Mouse (Mus musculus): ENCODE measurements at regions not wholly inside any gene's neighbourhood (a gene's known extent, or its start where the extent isn't known, plus 50 kb on each side); places are given as distances from the start of the nearest gene placed in this dataset.

DNA sequence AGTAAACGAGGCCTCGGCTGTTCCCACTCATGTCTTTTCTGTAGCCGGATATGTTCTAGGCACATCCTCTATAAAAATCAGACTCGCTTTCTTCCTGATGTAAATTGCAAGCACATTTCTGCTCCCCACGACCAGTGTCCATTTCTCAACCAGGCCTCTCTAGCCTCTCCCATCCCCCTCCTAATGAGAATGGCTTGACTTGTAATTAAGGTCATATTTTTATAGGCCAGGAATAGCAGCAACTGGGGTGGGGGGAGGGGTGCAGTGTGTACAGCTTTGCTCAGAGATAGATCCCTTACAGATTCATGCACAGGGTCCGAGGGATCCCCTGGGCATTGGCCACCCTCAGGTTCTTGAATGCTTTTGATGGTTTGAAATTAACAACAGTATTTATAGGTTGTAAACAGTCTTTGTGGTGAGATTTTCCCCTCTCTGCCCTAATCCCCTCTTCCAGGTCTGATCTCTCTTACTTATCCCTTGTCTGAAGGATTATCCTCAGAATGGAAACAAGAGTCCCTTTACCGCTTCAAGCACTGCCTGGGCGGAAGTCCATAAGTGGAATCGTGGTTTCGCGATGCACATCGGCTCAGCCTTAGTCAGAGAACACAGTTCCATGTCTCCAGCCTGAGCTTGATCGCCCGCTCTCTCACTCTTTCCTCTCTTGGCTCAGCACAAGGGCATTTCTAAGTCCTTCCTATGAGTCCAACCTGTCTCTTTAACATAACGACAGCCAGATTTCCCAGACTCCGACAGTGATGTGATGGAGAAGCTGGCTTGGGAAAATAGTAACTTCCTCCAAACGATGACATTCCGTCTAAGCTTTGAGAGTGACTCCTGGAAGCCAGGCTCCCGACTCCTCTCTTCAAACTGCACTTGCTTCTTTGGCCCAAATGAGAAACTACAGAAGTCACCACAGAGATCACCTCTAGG lies 124.3 kb upstream of the Msx2 start:
- DNase-seq (ENCODE audit: low spot score in 2 of 2), result no peak

DNA sequence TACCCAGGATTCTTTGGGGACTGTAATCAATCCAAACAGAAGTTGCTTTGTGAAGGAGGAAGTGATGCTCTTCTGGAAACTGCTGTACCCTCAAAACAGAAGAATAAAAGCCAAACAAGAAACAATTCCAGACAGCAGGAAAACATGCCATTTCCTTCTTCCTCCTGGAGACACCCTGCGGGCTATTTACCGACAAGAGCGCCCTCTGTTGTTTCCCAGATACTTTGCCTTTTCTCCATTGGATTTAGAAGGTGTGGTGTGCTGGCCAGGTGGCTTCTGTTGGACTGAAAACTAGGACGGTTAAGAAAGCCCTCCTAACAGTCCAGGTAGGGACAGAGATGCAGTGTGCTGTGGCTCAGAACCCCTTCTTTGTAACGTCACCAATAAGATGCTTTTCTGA lies 119.9 kb upstream of the Msx2 start:
- no peak for DNase-seq (ENCODE audit: low spot score in 2 of 2)

DNA sequence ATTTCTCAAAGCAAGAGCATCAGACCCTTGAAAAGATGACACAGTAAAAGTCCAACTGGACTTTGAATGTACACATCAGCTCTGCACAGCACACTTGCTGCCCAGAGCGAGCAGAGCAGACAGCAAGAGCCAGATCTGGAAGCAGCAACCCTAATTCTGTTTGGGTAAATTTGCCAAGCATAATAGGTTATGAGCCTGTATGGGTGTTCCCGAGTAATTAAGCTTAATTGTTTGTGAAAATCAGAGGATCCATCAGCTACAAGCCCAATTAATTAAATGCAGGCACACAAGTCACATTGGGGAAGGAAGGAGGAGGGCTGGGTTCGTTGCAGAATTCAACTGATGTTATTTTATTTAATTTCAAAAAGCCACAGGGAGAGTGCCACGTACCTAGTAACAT lies 113.9 kb upstream of the Msx2 start:
- DNase-seq (ENCODE audit: low spot score in 2 of 2), result no peak

DNA sequence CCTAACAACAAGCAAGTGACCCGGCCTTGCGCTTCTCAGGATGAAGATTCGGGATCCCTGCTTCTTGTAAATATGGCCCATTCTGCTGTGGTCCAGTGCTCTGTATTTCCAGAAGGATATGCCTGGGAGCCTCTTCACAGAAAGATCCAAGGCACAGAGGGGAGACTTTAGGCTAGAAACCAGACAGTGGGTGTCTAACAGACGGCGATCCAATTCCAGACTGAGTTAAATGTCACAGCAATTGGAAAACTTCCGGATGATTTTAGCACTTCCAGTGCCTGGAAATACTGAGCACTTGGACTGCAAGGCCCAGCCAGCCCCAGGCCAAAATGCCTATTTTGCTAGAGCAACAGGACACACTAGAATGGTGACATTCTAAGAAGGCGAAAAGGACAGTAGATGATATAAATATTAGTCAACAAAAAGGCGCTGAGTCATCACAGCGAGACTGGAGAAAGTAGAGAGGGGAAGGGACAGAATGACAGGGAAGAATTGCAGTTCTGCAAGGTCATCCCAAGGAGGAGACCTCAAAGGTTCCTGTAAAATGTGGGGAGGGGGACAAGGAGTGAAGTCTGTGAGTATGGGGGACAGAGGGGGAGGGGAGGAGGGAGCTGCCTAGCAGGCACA lies 111.7 kb upstream of the Msx2 start:
- DNase-seq (ENCODE audit: low spot score in 2 of 2), result no peak

DNA sequence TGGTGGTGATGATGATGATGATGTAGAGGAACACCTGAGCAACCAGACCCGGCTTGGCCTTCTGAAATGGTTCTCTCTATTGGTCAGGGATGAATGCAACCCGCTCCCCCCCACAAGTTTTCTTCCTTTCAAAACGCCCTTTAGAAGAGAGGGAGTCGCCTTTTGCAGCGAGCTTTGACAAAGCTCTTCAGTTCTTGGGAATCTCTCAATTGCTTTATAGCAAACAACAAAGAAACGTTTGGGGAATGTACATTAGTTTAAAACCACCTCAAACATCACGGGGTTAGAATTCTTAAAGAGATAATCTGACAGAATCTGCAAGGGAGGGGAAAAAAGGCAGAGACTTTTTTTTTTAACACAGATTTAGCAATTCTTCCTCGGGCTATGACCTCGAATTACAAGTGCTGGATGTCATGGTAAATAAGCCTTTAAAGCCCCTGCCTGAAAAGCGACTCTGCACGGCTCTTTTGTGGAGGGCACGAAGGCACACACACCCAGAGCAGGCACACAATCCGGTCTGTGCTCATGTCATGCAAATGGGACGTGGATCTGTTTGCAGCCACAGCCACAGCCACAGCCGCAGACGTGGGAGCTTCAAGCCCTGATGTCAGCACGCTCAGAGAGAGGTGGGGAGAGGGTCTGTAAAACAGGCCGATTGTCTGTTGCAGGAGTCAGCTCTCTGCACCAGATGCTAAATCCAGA lies 81.2 kb upstream of the Msx2 start:
- DNase-seq (ENCODE audit: low spot score in 2 of 2), result no peak

DNA sequence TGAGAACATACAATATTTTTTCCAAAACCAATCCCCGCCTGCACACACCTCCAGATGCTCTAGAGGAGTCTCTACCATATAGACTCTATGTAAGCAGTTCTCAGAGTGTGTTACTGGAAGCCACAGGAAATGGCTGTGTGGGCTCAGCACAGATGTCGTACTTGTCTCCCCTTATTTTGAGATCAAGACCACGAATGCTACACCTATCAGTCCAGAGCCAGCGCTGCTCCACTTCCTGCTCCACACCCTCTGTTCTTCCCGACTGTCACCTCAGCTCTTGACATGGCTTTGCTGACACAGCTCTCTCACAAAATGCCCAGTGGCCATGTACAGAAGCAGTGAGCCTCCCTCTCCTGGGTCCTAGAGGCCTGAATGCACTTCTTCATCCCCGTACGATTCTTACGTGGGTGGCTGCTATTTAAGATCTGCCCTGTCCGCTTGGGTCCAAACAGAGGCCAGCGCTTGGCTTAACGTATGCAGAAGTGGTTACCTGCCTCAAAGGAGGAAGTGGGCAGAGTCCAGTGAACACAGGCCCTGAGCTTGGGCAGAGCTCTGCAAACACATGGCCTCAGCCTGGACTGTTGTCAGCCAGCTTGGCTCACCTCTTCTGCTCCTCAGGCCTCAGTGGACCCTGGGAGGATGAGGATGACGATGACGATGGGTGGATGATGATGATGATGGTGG lies 80.5 kb upstream of the Msx2 start:
- no peak for DNase-seq (ENCODE audit: low spot score in 2 of 2)

DNA sequence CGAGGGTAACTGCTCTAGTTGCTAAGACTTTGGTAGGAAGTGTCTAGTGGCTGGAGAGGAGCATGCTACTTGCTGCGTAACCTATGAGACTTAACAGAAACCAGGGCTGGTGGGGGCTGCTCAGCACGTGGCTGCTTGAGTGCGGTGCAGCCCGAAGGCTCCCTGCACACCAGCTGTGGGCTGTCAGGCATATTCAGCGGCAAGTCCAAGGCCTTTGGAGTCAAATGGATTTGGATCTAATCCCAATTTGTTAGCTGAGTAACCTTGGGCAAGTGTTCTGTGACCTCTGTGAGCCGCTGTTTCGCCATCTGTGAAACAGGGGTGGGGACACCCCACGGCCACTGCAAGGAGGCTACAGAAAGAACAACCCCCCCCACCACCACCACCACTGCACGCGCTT lies 75.5 kb upstream of the Msx2 start:
- no peak for DNase-seq (ENCODE audit: low spot score in 2 of 2)

DNA sequence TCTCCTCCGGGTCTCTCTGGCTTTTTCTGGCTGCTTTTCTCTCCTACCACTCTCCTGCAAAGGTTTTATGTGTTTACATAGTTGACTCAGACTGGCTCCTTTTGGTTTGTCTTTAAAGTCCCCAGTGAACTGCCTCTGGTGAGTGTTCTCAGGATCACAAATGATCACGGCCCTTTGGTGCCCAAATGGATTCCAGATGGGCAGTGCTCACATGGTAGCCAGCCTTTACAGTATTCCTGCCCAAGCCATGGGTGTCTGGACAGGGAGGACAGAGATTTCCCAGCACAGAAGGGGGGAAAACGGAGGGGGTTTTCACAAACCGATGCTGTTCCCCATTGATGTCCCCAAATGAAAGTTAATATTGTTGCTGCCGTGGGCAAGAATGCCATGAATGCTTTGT lies 70.4 kb upstream of the Msx2 start:
- no peak for DNase-seq (ENCODE audit: low spot score in 2 of 2)

DNA sequence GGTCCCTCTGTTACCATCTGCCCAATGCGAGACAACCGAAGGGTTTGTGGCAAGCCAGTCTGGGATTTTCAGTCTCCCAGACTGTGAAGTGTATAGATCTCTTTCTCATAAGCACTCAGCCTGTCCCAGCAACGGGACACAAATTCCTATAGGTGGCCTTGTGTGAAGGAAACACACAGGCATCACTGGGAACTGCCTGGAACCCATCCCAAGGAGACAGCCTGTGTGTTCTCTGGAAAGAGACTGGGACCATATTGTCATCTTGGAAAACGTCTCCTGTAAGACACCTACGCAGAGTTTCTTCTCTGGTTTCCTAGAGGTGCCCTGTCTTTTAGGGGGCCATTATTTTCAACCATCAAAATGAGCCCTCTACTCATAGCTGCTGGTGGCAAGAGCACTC lies 66.9 kb upstream of the Msx2 start:
- no peak for DNase-seq (ENCODE audit: low spot score in 2 of 2)

DNA sequence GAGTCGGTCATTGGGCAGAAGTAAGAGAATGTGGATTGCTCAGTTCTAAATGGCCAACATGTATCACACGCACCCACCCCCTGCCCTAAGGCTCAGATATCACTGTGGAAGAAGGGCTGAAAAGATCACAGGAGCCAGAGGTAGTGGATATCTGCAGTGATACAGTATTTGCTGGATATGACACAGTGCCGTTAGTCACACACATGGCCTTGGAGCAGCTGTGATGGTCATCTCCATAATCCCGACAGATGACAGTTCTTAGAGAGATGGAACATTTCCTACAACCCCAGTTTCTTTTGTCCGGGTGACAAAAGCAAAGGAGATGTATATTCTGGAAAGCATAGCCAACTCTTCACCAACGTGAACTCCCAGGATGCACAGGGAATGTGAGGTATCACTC lies 65.1 kb upstream of the Msx2 start:
- no peak for DNase-seq (ENCODE audit: low spot score in 2 of 2)

DNA sequence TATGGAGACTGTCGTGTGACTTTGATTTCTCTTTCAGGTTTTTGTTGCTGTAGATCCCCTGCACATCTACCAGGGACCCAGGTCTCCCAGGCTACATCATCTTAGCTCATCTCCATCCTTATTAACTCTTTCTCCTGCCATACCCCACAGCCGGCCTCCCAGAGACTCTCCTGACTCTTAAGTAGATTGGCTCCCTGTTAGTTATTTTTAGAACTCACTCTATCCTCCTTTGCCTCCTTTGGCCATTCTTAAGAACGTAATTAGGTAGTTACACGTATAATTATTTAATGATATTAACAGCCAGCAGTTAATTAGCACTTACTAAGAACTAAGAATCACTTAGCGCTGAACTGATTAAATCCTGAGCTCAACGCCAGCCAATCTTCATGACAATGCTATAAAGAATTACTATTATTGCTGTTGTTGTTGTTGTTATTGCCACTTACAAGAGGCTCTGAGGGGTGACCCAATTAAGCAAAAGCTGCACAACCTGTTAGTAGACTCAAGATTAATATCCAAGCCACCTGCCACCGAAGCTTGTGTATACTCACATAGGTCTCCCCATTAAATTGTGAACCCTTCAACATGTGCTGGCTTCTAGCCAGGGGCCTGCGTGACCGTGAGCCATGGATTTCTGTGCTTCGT lies 63.0 kb upstream of the Msx2 start:
- DNase-seq (ENCODE audit: low spot score in 2 of 2), result no peak

DNA sequence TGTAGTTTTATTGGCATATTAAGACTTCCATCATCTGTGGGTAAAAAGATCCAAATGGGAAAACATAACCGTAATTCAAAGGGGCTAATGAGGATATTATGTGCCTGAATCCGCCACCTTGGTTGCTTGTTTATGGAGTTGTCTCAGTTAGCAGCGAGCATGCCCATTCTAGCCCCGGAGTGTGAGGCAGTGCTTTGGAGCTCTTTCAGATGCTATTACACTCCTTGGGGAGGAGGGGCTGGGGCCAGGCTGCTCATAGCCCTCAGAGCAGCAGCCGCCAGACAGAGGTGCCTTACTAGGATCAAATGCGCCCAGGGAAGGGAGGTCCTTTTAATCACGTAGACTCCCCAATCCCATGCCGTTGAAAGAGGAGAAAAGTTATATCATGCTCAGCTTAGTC lies 60.9 kb upstream of the Msx2 start:
- no peak for DNase-seq (ENCODE audit: low spot score in 2 of 2)

DNA sequence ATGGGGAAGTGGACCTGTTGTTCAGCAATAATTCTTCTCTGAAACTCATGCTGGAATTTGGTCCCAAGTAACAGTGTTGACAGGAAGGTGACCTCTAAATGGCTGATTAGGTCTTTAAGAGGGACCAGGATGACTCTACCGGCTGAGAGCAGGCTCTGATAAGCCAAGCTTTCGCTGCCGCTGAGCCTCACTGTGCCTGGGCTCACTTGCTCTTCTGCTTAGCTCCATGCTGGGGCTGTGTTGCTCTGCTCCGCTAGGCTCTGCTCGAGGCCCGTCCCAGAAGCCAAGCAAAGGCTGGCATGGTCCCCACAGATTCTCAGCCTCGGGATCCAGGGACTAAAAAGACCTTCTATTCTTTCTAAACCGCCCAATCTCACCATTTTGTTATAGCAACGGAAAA lies 54.0 kb upstream of the Msx2 start:
- DNase-seq (ENCODE audit: low spot score in 2 of 2), result no peak

DNA sequence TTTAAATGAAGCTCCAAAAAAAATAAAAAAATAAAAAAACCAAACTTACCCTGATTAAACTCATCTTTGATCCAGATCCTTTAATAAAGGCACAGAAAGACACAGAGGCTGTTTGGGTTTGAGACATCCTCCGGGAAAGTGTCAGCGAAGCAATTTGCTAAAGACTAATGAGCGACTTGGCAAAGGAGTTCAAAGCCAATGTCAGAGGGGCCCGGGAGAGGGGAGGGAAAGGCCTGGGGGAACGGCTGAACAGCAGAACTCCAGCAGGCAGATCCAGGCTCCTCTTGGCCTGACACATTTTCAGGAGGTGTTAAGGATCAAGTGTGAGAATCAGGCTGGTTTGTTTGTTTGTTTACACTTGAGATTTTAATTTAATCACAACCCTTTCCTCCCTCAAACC lies 49.9 kb upstream of the Msx2 start:
- DNase-seq (ENCODE audit: low spot score in 2 of 2), result no peak
